Mouse (Mus musculus) cerebellum, adult 18-20 months (tissue): ENCODE measurements around the gene Dclre1b.

Experiments used
- DNase-seq, 2 experiments: peaks; one replicate each; pipeline ENCODE4 v3.0.0; 2021

The Dclre1b gene

DNA sequence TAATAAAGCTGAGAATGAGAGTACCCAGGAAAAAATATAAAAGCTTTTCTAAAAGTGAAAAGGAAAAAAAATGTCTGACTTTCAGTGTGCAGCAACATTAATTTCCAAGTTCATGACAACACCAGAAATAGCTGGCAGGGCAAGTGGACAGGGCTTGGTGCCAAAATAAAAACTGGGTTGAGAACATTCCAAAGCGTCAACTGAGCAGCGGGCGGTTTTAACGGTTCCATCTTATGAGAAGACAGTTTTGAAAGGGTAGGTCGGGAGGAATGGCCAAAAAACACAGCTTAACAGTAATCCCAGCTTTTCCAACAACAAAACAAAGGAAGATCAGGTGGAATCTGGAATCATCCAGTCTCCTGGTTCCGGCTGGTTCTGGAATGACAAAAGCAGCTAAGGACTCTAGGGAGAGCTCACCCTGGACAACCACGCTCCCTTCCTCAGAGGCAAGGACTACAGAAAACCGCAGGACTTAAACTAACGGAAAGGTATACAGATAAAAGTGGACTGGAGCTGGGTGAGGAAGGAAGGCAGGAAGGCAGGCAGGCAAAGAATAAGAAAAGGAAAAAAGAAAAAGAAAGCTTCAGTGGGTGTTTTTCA lies 37.6 kb downstream of the Dclre1b start:
- peak; percentile 84 to 87 for DNase-seq

GRCm38 (mm10) chr3:103766789-103767188 lies 42.5 kb downstream of the Dclre1b start:
- DNase-seq = no peak

- DNase-seq = no peak
Measured at GRCm38 (mm10) chr3:103759261-103759970, 49.8 kb downstream of the Dclre1b start.

DNA sequence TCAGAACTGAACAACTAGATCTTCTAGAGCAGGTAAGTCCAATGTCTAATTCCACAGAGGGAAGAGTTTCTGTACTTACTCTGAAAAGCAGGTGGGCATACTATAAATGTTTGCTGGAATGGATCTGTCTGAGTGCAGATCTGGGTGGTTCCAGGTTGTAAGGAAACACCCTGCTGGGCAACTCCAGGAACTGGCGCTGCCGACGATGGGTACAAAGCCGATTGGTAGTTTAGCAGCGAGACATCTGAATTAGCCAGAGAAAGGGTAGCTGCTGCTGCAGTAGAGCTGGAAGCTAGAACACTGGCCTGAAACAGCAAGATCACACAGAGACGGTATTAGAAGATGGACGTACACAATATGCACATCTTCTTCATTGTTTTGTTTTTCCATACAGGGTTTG lies 50.8 kb downstream of the Dclre1b start:
- no peak for DNase-seq

- no peak for DNase-seq
Measured at GRCm38 (mm10) chr3:103756920-103757319, 52.3 kb downstream of the Dclre1b start.

- no peak for DNase-seq
Measured at GRCm38 (mm10) chr3:103755351-103755750, 53.9 kb downstream of the Dclre1b start.

GRCm38 (mm10) chr3:103751558-103751957 lies 57.7 kb downstream of the Dclre1b start:
- no peak for DNase-seq
